In genomic region chr12:96311137-96311536, GRCm38 (mm10) we compare ENCODE assay signal across 8 mouse cellular contexts.
DNase-seq lines count a peak whose midpoint lies in the region; ATAC-seq lines count a peak whose summit lies in the region.

No protein-coding gene starts in this region.

- DNase-seq in heart, adult 8-10 months (ENCODE audit: low spot score) = peak; percentile 4
- no peak for DNase-seq in heart, postnatal 25 days (ENCODE audit: low spot score)
- DNase-seq in urinary bladder, adult 2 months (ENCODE audit: low spot score) = peak; percentile 19
- no peak for DNase-seq in urinary bladder, postnatal 10 days (ENCODE audit: low spot score)
- peak; percentile 5 for DNase-seq in hindlimb bud, embryonic 11.5 days (ENCODE audit: extremely low spot score, low read depth, low spot score)
- DNase-seq in natural killer cell, adult 2 months (ENCODE audit: low spot score in 2 of 2) = no peak

- intact Hi-C loops in heart, postnatal 25 days (cut with DNase I) = loop anchor here (5.0 kb wide), 1 partner anchor 219 kb away; no protein-coding TSS in a partner anchor

- ATAC-seq in common myeloid progenitor, adult 5-6 weeks (replicated peaks; ENCODE audit: low read depth, poor library complexity, severe bottlenecking) = peak; percentile 93
- peak; percentile 66; the same call in 1 of the 2 replicates for ATAC-seq in megakaryocyte, adult 5-6 weeks (ENCODE audit: poor library complexity, severe bottlenecking)

Comparison
In these comparisons a context has a peak if more than half of its experiments do, and no peak if none do; other contexts are left out.
1. DNase-seq: peak in heart, adult 8-10 months (single experiment), urinary bladder, adult 2 months (single experiment) and hindlimb bud, embryonic 11.5 days (single experiment); none in heart, postnatal 25 days (single experiment), urinary bladder, postnatal 10 days (single experiment) and natural killer cell, adult 2 months (0 of 2).